Mouse (Mus musculus) MEL (cell line): ENCODE data around the gene Sec23a. TPM values are rescaled to one million over a fixed set of nuclear protein-coding genes. Genes with fewer than 3 reads are reported as not detected.

ENCODE experiments used
- DNase-seq: peaks from one replicate; pipeline ENCODE4 v3.0.0; 2011; ENCODE audit warnings: low read depth, low spot score
- H3K27ac ChIP-seq: 2 replicates; pipeline ENCODE4 v1.5.1; 2012; ENCODE audit warnings: low read depth, mild to moderate bottlenecking, control low read depth, low read length, moderate library complexity; ENCODE audit not compliant: control insufficient read depth
- H3K27me3 ChIP-seq, 2 experiments: fragments of 150-350 bp in 1 of 2; sonication (generic) in 1 of 2; 2 replicates each; pipeline ENCODE4 v1.6.1; 2012; ENCODE audit warnings: low read length in 2 of 2, mild to moderate bottlenecking in 2 of 2, improper control_type of control experiment in 1 of 2, moderate library complexity in 1 of 2; ENCODE audit not compliant: insufficient read depth in 2 of 2, control insufficient read depth in 1 of 2
- H3K36me3 ChIP-seq, 2 experiments: 2 replicates each; pipeline ENCODE4 v1.6.1; 2012 to 2014; ENCODE audit warnings: low read length in 2 of 2, improper control_type of control experiment in 1 of 2, inconsistent platforms in 1 of 2, mild to moderate bottlenecking in 1 of 2; ENCODE audit not compliant: insufficient read depth in 2 of 2, control insufficient read depth in 1 of 2
- H3K4me1 ChIP-seq, 2 experiments: fragments of 150-350 bp in 1 of 2; sonication (generic) in 1 of 2; 2 replicates each; pipeline ENCODE4 v1.6.1; 2012; ENCODE audit warnings: low read length in 2 of 2, improper control_type of control experiment in 1 of 2, mild to moderate bottlenecking in 1 of 2; ENCODE audit not compliant: insufficient read depth in 2 of 2, control insufficient read depth in 1 of 2
- H3K4me3 ChIP-seq, 2 experiments: fragments of 150-350 bp in 1 of 2; sonication (generic) in 1 of 2; 2 replicates each; pipeline ENCODE4 v1.5.1; 2012; ENCODE audit warnings: low read depth in 2 of 2, low read length in 2 of 2, mild to moderate bottlenecking in 2 of 2, moderate library complexity in 2 of 2, control low read depth in 1 of 2, improper control_type of control experiment in 1 of 2; ENCODE audit not compliant: control insufficient read depth in 1 of 2, insufficient read depth in 1 of 2
- H3K79me2 ChIP-seq: 2 replicates; pipeline ENCODE4 v1.6.1; 2012; ENCODE audit warnings: mild to moderate bottlenecking, low read length, moderate library complexity; ENCODE audit not compliant: control insufficient read depth, poor library complexity, insufficient read depth
- H3K9ac ChIP-seq: 2 replicates; pipeline ENCODE4 v1.6.1; 2012; ENCODE audit warnings: low read depth, mild to moderate bottlenecking, control low read depth, low read length, moderate library complexity; ENCODE audit not compliant: control insufficient read depth, poor library complexity, severe bottlenecking
- H3K9me3 ChIP-seq: fragments of 150-350 bp; sonication (generic); replicated peaks from 2 replicates; pipeline ENCODE4 v1.6.1; 2012; ENCODE audit warnings: mild to moderate bottlenecking, low read length, improper control_type of control experiment, moderate library complexity; ENCODE audit not compliant: insufficient read depth
- BHLHE40 ChIP-seq: IDR thresholded peaks from 2 replicates; pipeline ENCODE4 v1.6.1; 2012; ENCODE audit warnings: low read depth, mild to moderate bottlenecking, inconsistent platforms, low read length, improper control_type of control experiment, borderline replicate concordance
- CHD2 ChIP-seq: IDR thresholded peaks from 2 replicates; pipeline ENCODE4 v1.6.1; 2011; ENCODE audit warnings: low read length, improper control_type of control experiment
- E2F4 ChIP-seq: IDR thresholded peaks from 2 replicates; pipeline ENCODE4 v1.6.1; 2011; ENCODE audit warnings: low read depth, low read length, improper control_type of control experiment, borderline replicate concordance
- ELF1 ChIP-seq: IDR thresholded peaks from 2 replicates; pipeline ENCODE4 v1.6.1; 2014; ENCODE audit warnings: low read depth, mild to moderate bottlenecking, inconsistent platforms, low read length, improper control_type of control experiment, moderate library complexity
- GABPA ChIP-seq: IDR thresholded peaks from 2 replicates; pipeline ENCODE4 v1.6.1; 2012; ENCODE audit warnings: low read depth, mild to moderate bottlenecking, inconsistent platforms, low read length, improper control_type of control experiment, moderate library complexity
- GATA1 ChIP-seq: IDR thresholded peaks from 2 replicates; pipeline ENCODE4 v1.6.1; 2011; ENCODE audit warnings: low read depth, low read length, improper control_type of control experiment
- MAFK ChIP-seq: IDR thresholded peaks from 2 replicates; pipeline ENCODE4 v1.6.1; 2011; ENCODE audit warnings: low read depth, mild to moderate bottlenecking, low read length, improper control_type of control experiment, borderline replicate concordance
- MAX ChIP-seq: IDR thresholded peaks from 2 replicates; pipeline ENCODE4 v1.6.1; 2011; ENCODE audit warnings: low read length, improper control_type of control experiment
- MAZ ChIP-seq: IDR thresholded peaks from 2 replicates; pipeline ENCODE4 v1.6.1; 2012; ENCODE audit warnings: low read depth, mild to moderate bottlenecking, inconsistent platforms, low read length, improper control_type of control experiment
- MYB ChIP-seq: IDR thresholded peaks from 2 replicates; pipeline ENCODE4 v1.6.1; 2011; ENCODE audit warnings: mild to moderate bottlenecking, low read depth, low read length, improper control_type of control experiment
- MYC ChIP-seq: IDR thresholded peaks from 2 replicates; pipeline ENCODE4 v1.6.1; 2011; ENCODE audit warnings: low read depth, mild to moderate bottlenecking, low read length, improper control_type of control experiment, moderate library complexity
- NELFE ChIP-seq: IDR thresholded peaks from 2 replicates; pipeline ENCODE4 v1.6.1; 2011; ENCODE audit warnings: low read depth, low read length, improper control_type of control experiment
- NRF1 ChIP-seq: IDR thresholded peaks from 2 replicates; pipeline ENCODE4 v1.6.1; 2014; ENCODE audit warnings: low read depth, mild to moderate bottlenecking, inconsistent platforms, low read length, improper control_type of control experiment, moderate library complexity; ENCODE audit not compliant: poor library complexity, insufficient read depth, severe bottlenecking
- POLR2A ChIP-seq, 2 experiments: IDR thresholded peaks; 2 replicates each; pipeline ENCODE4 v1.6.1; 2011 to 2012; ENCODE audit warnings: low read length in 2 of 2, mild to moderate bottlenecking in 2 of 2, control low read depth in 1 of 2, improper control_type of control experiment in 1 of 2, low read depth in 1 of 2, moderate library complexity in 1 of 2; ENCODE audit not compliant: control insufficient read depth in 1 of 2, insufficient read depth in 1 of 2, poor library complexity in 1 of 2
- RAD21 ChIP-seq: IDR thresholded peaks from 2 replicates; pipeline ENCODE4 v1.6.1; 2011; ENCODE audit warnings: mild to moderate bottlenecking, low read depth, low read length, improper control_type of control experiment
- SMC3 ChIP-seq: IDR thresholded peaks from 2 replicates; pipeline ENCODE4 v1.6.1; 2011; ENCODE audit warnings: low read depth, low read length, improper control_type of control experiment
- TAL1 ChIP-seq: IDR thresholded peaks from 2 replicates; pipeline ENCODE4 v1.6.1; 2012; ENCODE audit warnings: mild to moderate bottlenecking, inconsistent platforms, low read length, moderate library complexity, mixed read lengths
- UBTF ChIP-seq: IDR thresholded peaks from 2 replicates; pipeline ENCODE4 v1.6.1; 2012; ENCODE audit warnings: low read depth, mild to moderate bottlenecking, inconsistent platforms, low read length, improper control_type of control experiment, moderate library complexity, borderline replicate concordance; ENCODE audit not compliant: insufficient read depth
- USF2 ChIP-seq, 2 experiments: IDR thresholded peaks; 2 replicates each; pipeline ENCODE4 v1.6.1; 2011 to 2012; ENCODE audit warnings: improper control_type of control experiment in 2 of 2, low read length in 2 of 2, borderline replicate concordance in 1 of 2, inconsistent platforms in 1 of 2, low read depth in 1 of 2, mild to moderate bottlenecking in 1 of 2; ENCODE audit not compliant: insufficient read depth in 1 of 2
- ZC3H11A ChIP-seq: IDR thresholded peaks from 2 replicates; pipeline ENCODE4 v1.6.1; 2012; ENCODE audit warnings: low read depth, mild to moderate bottlenecking, inconsistent platforms, low read length, improper control_type of control experiment
- ZKSCAN1 ChIP-seq: IDR thresholded peaks from 2 replicates; pipeline ENCODE4 v1.6.1; 2012; ENCODE audit warnings: low read depth, mild to moderate bottlenecking, inconsistent platforms, low read length, improper control_type of control experiment, moderate library complexity
- polyA plus RNA-seq, 2 experiments: library from polyadenylated mRNA; stranded (reverse) in 1 of 2; unstranded in 1 of 2; fragments of >175 nt in 1 of 2; fragments of >200 nt in 1 of 2; gene quantifications; 2 replicates each; pipeline versions ENCODE4 v1.2.1 to v1.2.4; 2012; ENCODE audit warnings: low replicate concordance in 2 of 2, low read depth in 1 of 2; ENCODE audit not compliant: insufficient read length in 2 of 2, insufficient read depth in 1 of 2, missing spikeins in 1 of 2
- total RNA-seq: library from RNA; depleted of rRNA; stranded (reverse); fragments of 300-350 nt; gene quantifications from 2 replicates; pipeline ENCODE4 v1.2.3, GENCODE M21; 2012

Sec23a gene
- total and polyA plus RNA-seq, 3 experiments: 16.1 to 98.2 (median 16.7) TPM

DNA sequence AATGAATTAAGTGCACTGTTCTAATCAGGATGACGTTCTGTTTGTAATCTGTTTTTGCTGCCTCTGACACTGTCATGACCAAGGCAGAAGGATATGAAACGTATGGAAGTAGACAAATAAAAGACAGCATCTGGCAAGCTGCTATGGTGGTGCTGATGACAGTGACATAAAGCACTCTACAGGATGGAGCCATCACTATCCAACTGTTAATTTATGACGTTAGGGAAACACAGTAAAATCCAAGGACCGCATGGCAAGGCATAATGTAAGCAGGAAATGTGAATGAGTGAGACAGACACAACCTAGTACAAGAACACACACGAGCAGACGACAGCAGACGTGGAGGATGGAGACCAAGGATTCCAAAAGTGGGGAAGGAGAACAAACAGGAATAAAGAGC is 55.2 kb downstream of the Sec23a start:
- DNase-seq: no peak
- no peak for TF ChIP-seq NRF1
- TF ChIP-seq CHD2: no peak
- no peak for TF ChIP-seq ZC3H11A
- TF ChIP-seq GABPA: no peak
- TF ChIP-seq E2F4: no peak
- TF ChIP-seq GATA1: no peak
- TF ChIP-seq RAD21: no peak
- TF ChIP-seq MYB: no peak
- TF ChIP-seq ELF1: no peak
- TF ChIP-seq MAX: no peak
- TF ChIP-seq UBTF: no peak
- no peak for TF ChIP-seq NELFE

DNA sequence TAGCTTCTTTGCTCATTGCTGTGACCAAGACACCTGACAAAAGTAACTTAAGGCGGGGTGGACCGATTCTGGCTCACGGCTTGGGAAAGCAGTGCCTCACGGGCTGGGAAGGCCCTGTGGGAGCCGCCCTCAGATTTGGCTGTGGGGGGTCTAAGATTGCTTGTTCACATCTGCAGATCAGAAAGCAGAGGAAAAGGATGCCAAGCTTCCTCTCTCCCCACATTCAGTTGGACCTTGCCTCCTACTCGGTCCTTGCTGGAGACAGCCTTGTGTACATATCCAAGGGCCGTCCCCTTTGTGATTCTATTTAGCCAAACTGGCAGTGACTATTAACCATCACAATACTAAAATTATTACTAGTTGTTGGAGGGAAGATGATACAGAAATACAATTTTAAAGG is 55.7 kb downstream of the Sec23a start:
- peaks cover 0 to 2% of the 10 kb centered on the region in 2 experiments; a peak in 3 of 4 replicates for H3K27me3 ChIP-seq
- H3K79me2 ChIP-seq: no peaks in the 10 kb centered on the region

More for the DNA sequence above, 55.2 kb downstream of the Sec23a start:
- H3K79me2 ChIP-seq: no peaks in the 10 kb centered on the region
- peaks cover 2 to 8% of the 10 kb centered on the region in 2 experiments for H3K36me3 ChIP-seq
- H3K27me3 ChIP-seq: peaks cover 0 to 2% of the 10 kb centered on the region in 2 experiments; a peak in 2 of 4 replicates
- H3K27ac ChIP-seq: no peak overlapping the region
- peaks cover under 1 to 7% of the 10 kb centered on the region in 2 experiments; a peak in 3 of 4 replicates for H3K4me1 ChIP-seq
- H3K9ac ChIP-seq: no peak overlapping the region
- H3K9me3 ChIP-seq: no peaks in the 10 kb centered on the region
- no peak overlapping the region for H3K4me3 ChIP-seq

GRCm38 (mm10) chr12:58947879-58948278 is 63.9 kb downstream of the Sec23a start:
- Histone ChIP-seq H3K27me3 (peaks cover 1 to 6% of the 10 kb centered on the region in 2 experiments; a peak in 3 of 4 replicates), H3K4me3 (no peak overlapping the region), H3K27ac (no peak overlapping the region), H3K36me3 (no peaks in the 10 kb centered on the region), H3K9me3 (no peaks in the 10 kb centered on the region), H3K79me2 (no peaks in the 10 kb centered on the region), H3K9ac (no peak overlapping the region), H3K4me1 (no peaks in the 10 kb centered on the region)
- no peak for DNase-seq
- no peak for TF ChIP-seq SMC3
- no peak for TF ChIP-seq USF2 (IDR thresholded peaks at IDR 0.05; ENCODE audit: borderline replicate concordance in 1 of 2, insufficient read depth in 1 of 2, low read depth in 1 of 2, low read length in 2 of 2)
- no peak for TF ChIP-seq TAL1
- TF ChIP-seq E2F4: no peak
- TF ChIP-seq POLR2A (IDR thresholded peaks at IDR 0.05; ENCODE audit: control insufficient read depth in 1 of 2, insufficient read depth in 1 of 2, low read depth in 1 of 2, low read length in 2 of 2, poor library complexity in 1 of 2): no peak
- TF ChIP-seq MAFK: no peak
- TF ChIP-seq MYC: no peak
- TF ChIP-seq ZKSCAN1: no peak
- no peak for TF ChIP-seq BHLHE40

More for the DNA sequence above, 55.7 kb downstream of the Sec23a start:
- DNase-seq: no peak
- Histone ChIP-seq H3K27ac (no peak overlapping the region), H3K4me3 (no peak overlapping the region), H3K9ac (no peak overlapping the region), H3K4me1 (peaks cover 0 to 2% of the 10 kb centered on the region in 2 experiments; a peak in 2 of 4 replicates), H3K9me3 (no peaks in the 10 kb centered on the region), H3K36me3 (peaks cover 2 to 6% of the 10 kb centered on the region in 2 experiments)
- TF ChIP-seq MAFK (no peak), SMC3 (no peak), MAZ (no peak)
- TF ChIP-seq, all 39 proteins: peak for 0
